Mouse (Mus musculus) midbrain, embryonic 14.5 days (tissue): ENCODE measurements around the gene Ankfn1. TPM values are rescaled to one million over a fixed set of nuclear protein-coding genes. Genes with fewer than 3 reads are reported as not detected.

ENCODE experiments used
- ATAC-seq: fragments of 200-750 bp; cut with Nextera tagmentation; 2 replicates; pipeline ENCODE4 v1.8.0; 2017; ENCODE audit warnings: moderate number of reproducible peaks, moderate library complexity; ENCODE audit not compliant: low FRiP score, low TSS enrichment
- DNase-seq: peaks from one replicate; pipeline ENCODE4 v3.0.0-alpha.2; 2015
- H3K27ac ChIP-seq: fragments of 300-500 bp; sonication (generic); replicated peaks from 2 replicates; pipeline ENCODE4 v1.5.1; 2014; ENCODE audit warnings: mild to moderate bottlenecking, low read depth, low read length, moderate library complexity
- H3K27me3 ChIP-seq: fragments of 300-500 bp; sonication (generic); 2 replicates; pipeline ENCODE4 v1.6.1; 2014; ENCODE audit warnings: low read length, control low read depth, mixed read lengths; ENCODE audit not compliant: control insufficient read depth, insufficient read depth
- H3K36me3 ChIP-seq: fragments of 300-500 bp; sonication (generic); 2 replicates; pipeline ENCODE4 v1.6.1; 2014; ENCODE audit warnings: low read length, control low read depth; ENCODE audit not compliant: control insufficient read depth, insufficient read depth
- H3K4me1 ChIP-seq: fragments of 300-500 bp; sonication (generic); 2 replicates; pipeline ENCODE4 v1.6.1; 2014; ENCODE audit warnings: mild to moderate bottlenecking, antibody characterized with exemption, low read length, control low read depth; ENCODE audit not compliant: control insufficient read depth, insufficient read depth
- H3K4me2 ChIP-seq: fragments of 300-500 bp; sonication (generic); 2 replicates; pipeline ENCODE4 v1.6.1; 2014; ENCODE audit warnings: mild to moderate bottlenecking, low read length, moderate library complexity
- H3K4me3 ChIP-seq: fragments of 300-500 bp; sonication (generic); replicated peaks from 2 replicates; pipeline ENCODE4 v1.5.1; 2014; ENCODE audit warnings: low read depth, low read length
- H3K9ac ChIP-seq: fragments of 300-500 bp; sonication (generic); replicated peaks from 2 replicates; pipeline ENCODE4 v1.6.1; 2014; ENCODE audit warnings: mild to moderate bottlenecking, low read length, moderate library complexity
- H3K9me3 ChIP-seq: fragments of 300-500 bp; sonication (generic); 2 replicates; pipeline ENCODE4 v1.6.1; 2016; ENCODE audit warnings: low read length, control low read depth, mixed read lengths; ENCODE audit not compliant: control insufficient read depth
- WGBS: fragments of 180-500 bp; shearing (Covaris S2); extraction: QIAGEN DNeasy Blood & Tissue Kit; methylation state at CpG from one replicate; pipeline ENCODE4 v1.1.7; 2014; 5-methylcytosine and 5-hydroxymethylcytosine counted together
- polyA plus RNA-seq: library from polyadenylated mRNA; unstranded; fragments of >200 nt; fragmentation: Nextera tagmentation; extraction: Ambion mirVana; gene quantifications from 2 replicates; pipeline ENCODE4 v1.2.1, GENCODE M21; 2014

The Ankfn1 gene
- polyA plus RNA-seq, 1 experiment from 2014 or later, result 5.9 TPM

GRCm38 (mm10) chr11:89500961-89501360 lies 276.5 kb downstream of the Ankfn1 start:
- H3K9ac ChIP-seq, result no peak overlapping the region
- 78% methylated on average over 2 of the region's 2 CpGs for WGBS

GRCm38 (mm10) chr11:89481084-89481483 lies 296.4 kb downstream of the Ankfn1 start:
- 86% methylated on average over 6 of the region's 6 CpGs for WGBS
- Histone ChIP-seq H3K4me1 (no peaks in the 10 kb centered on the region), H3K4me2 (no peak overlapping the region), H3K27me3 (no peaks in the 10 kb centered on the region), H3K4me3 (no peak overlapping the region), H3K27ac (no peak overlapping the region), H3K9ac (no peak overlapping the region), H3K9me3 (no peaks in the 10 kb centered on the region), H3K36me3 (no peaks in the 10 kb centered on the region)
- ATAC-seq (no peak), DNase-seq (no peak)

More at GRCm38 (mm10) chr11:89500961-89501360, 276.5 kb downstream of the Ankfn1 start:
- Histone ChIP-seq H3K27ac (no peak overlapping the region), H3K4me3 (no peak overlapping the region), H3K27me3 (no peaks in the 10 kb centered on the region), H3K9me3 (no peaks in the 10 kb centered on the region), H3K4me2 (no peak overlapping the region), H3K36me3 (no peaks in the 10 kb centered on the region), H3K4me1 (no peaks in the 10 kb centered on the region)
- DNase-seq (no peak), ATAC-seq (no peak)

- ATAC-seq, result no peak
- H3K9me3 ChIP-seq, result no peaks in the 10 kb centered on the region
- H3K27me3 ChIP-seq, result no peaks in the 10 kb centered on the region
- H3K9ac ChIP-seq, result no peak overlapping the region
- H3K4me3 ChIP-seq, result no peak overlapping the region
- no peak for DNase-seq
- no peaks in the 10 kb centered on the region for H3K36me3 ChIP-seq
- WGBS, result 47% methylated on average over 5 of the region's 5 CpGs
- H3K4me2 ChIP-seq, result no peak overlapping the region
- no peak overlapping the region for H3K27ac ChIP-seq
- no peaks in the 10 kb centered on the region for H3K4me1 ChIP-seq
These were observed 300.5 kb downstream of the Ankfn1 start for GRCm38 (mm10) chr11:89476927-89477326.

- H3K9me3 ChIP-seq, result no peaks in the 10 kb centered on the region
- no peak overlapping the region for H3K4me2 ChIP-seq
- H3K4me3 ChIP-seq, result no peak overlapping the region
- ATAC-seq, result no peak
- no peak overlapping the region for H3K27ac ChIP-seq
- DNase-seq, result no peak
- H3K4me1 ChIP-seq, result no peaks in the 10 kb centered on the region
- H3K27me3 ChIP-seq, result no peaks in the 10 kb centered on the region
- H3K36me3 ChIP-seq, result no peaks in the 10 kb centered on the region
- WGBS, result 86% methylated on average over 4 of the region's 4 CpGs
- H3K9ac ChIP-seq, result no peak overlapping the region
These were observed 301.4 kb downstream of the Ankfn1 start for GRCm38 (mm10) chr11:89476047-89476446.

GRCm38 (mm10) chr11:89472871-89473270 lies 304.6 kb downstream of the Ankfn1 start:
- WGBS, result 85% methylated on average over 4 of the region's 4 CpGs
- no peak overlapping the region for H3K4me3 ChIP-seq
- no peaks in the 10 kb centered on the region for H3K36me3 ChIP-seq
- no peak overlapping the region for H3K27ac ChIP-seq
- H3K9me3 ChIP-seq, result no peaks in the 10 kb centered on the region
- H3K4me1 ChIP-seq, result no peaks in the 10 kb centered on the region
- no peak overlapping the region for H3K9ac ChIP-seq
- H3K27me3 ChIP-seq, result no peaks in the 10 kb centered on the region
- ATAC-seq (no peak), DNase-seq (no peak)
- H3K4me2 ChIP-seq, result no peak overlapping the region

- H3K4me2 ChIP-seq, result no peak overlapping the region
- no peaks in the 10 kb centered on the region for H3K27me3 ChIP-seq
- no peak for DNase-seq
- H3K9me3 ChIP-seq, result no peaks in the 10 kb centered on the region
- ATAC-seq, result no peak
- 92% methylated on average over 4 of the region's 4 CpGs for WGBS
- H3K36me3 ChIP-seq, result no peaks in the 10 kb centered on the region
- H3K9ac ChIP-seq, result no peak overlapping the region
- no peak overlapping the region for H3K4me3 ChIP-seq
- H3K4me1 ChIP-seq, result no peaks in the 10 kb centered on the region
- H3K27ac ChIP-seq, result no peak overlapping the region
These were observed 312.1 kb downstream of the Ankfn1 start for GRCm38 (mm10) chr11:89465381-89465780.

GRCm38 (mm10) chr11:89462216-89462615 lies 315.2 kb downstream of the Ankfn1 start:
- H3K4me3 ChIP-seq, result no peak overlapping the region
- H3K27me3 ChIP-seq, result no peaks in the 10 kb centered on the region
- WGBS, result 86% methylated on average over 10 of the region's 10 CpGs
- no peaks in the 10 kb centered on the region for H3K4me1 ChIP-seq
- ATAC-seq, result no peak
- no peak for DNase-seq
- H3K27ac ChIP-seq, result no peak overlapping the region
- H3K36me3 ChIP-seq, result no peaks in the 10 kb centered on the region
- H3K9ac ChIP-seq, result no peak overlapping the region
- H3K9me3 ChIP-seq, result no peaks in the 10 kb centered on the region
- no peak overlapping the region for H3K4me2 ChIP-seq

GRCm38 (mm10) chr11:89459437-89459836 lies 318.0 kb downstream of the Ankfn1 start:
- ATAC-seq (no peak), DNase-seq (no peak)
- Histone ChIP-seq H3K27ac (no peak overlapping the region), H3K9ac (no peak overlapping the region), H3K27me3 (no peaks in the 10 kb centered on the region), H3K4me1 (peaks cover 5% of the 10 kb centered on the region), H3K4me3 (no peak overlapping the region), H3K4me2 (no peak overlapping the region), H3K9me3 (no peaks in the 10 kb centered on the region), H3K36me3 (no peaks in the 10 kb centered on the region)
- 96% methylated on average over 6 of the region's 6 CpGs for WGBS

- ATAC-seq (no peak), DNase-seq (peak; percentile 55)
- Histone ChIP-seq H3K36me3 (no peaks in the 10 kb centered on the region), H3K4me1 (peaks cover 10% of the 10 kb centered on the region), H3K9me3 (no peaks in the 10 kb centered on the region), H3K27me3 (no peaks in the 10 kb centered on the region), H3K9ac (no peak overlapping the region), H3K4me3 (no peak overlapping the region), H3K4me2 (no peak overlapping the region), H3K27ac (peak overlapping the region; percentile 42; the same call in 1 of the 2 replicates)
- WGBS, result 13% methylated on average over 5 of the region's 5 CpGs
These were observed 321.7 kb downstream of the Ankfn1 start for GRCm38 (mm10) chr11:89455647-89456231.
